Mouse (Mus musculus) heart, embryonic 12.5 days (tissue): ENCODE results near the gene Otx1. TPM values are rescaled to one million over a fixed set of nuclear protein-coding genes. Genes with fewer than 3 reads are reported as not detected.

ENCODE experiments used
- ATAC-seq: fragments of 200-750 bp; cut with Nextera tagmentation; 2 replicates; pipeline ENCODE4 v1.8.0; 2017; ENCODE audit warnings: moderate TSS enrichment, moderate library complexity; ENCODE audit not compliant: insufficient number of reproducible peaks, low FRiP score
- H3K27ac ChIP-seq: fragments of 300-500 bp; sonication (generic); 2 replicates; pipeline ENCODE4 v1.5.1; 2016; ENCODE audit warnings: mild to moderate bottlenecking, moderate library complexity; ENCODE audit not compliant: poor library complexity, severe bottlenecking
- H3K27me3 ChIP-seq: fragments of 300-500 bp; sonication (generic); replicated peaks from 2 replicates; pipeline ENCODE4 v1.6.1; 2016; ENCODE audit warnings: mild to moderate bottlenecking, moderate library complexity
- H3K36me3 ChIP-seq: fragments of 300-500 bp; sonication (generic); 2 replicates; pipeline ENCODE4 v1.6.1; 2016; ENCODE audit warnings: mild to moderate bottlenecking, moderate library complexity
- H3K4me1 ChIP-seq: fragments of 300-500 bp; sonication (generic); replicated peaks from 2 replicates; pipeline ENCODE4 v1.6.1; 2016; ENCODE audit warnings: mild to moderate bottlenecking
- H3K4me2 ChIP-seq: fragments of 300-500 bp; sonication (generic); 2 replicates; pipeline ENCODE4 v1.6.1; 2016; ENCODE audit warnings: mild to moderate bottlenecking, moderate library complexity
- H3K4me3 ChIP-seq: fragments of 300-500 bp; sonication (generic); 2 replicates; pipeline ENCODE4 v1.5.1; 2016; ENCODE audit warnings: mild to moderate bottlenecking
- H3K9ac ChIP-seq: fragments of 300-500 bp; sonication (generic); 2 replicates; pipeline ENCODE4 v1.6.1; 2016; ENCODE audit warnings: mild to moderate bottlenecking, moderate library complexity
- H3K9me3 ChIP-seq: fragments of 300-500 bp; sonication (generic); replicated peaks from 2 replicates; pipeline ENCODE4 v1.6.1; 2016; ENCODE audit warnings: mild to moderate bottlenecking, moderate library complexity
- WGBS: fragments of 180-500 bp; shearing (Covaris S2); methylation state at CpG from one replicate; pipeline ENCODE4 v1.1.7; 2016; 5-methylcytosine and 5-hydroxymethylcytosine counted together
- polyA plus RNA-seq: library from polyadenylated mRNA; unstranded; fragments of >200 nt; fragmentation: Nextera tagmentation; extraction: Ambion mirVana; gene quantifications from 2 replicates; pipeline ENCODE4 v1.2.1, GENCODE M21; 2016

Gene Otx1
- polyA plus RNA-seq, 1 experiment from 2014 or later = 0.28 TPM

GRCm38 (mm10) chr11:22007088-22007780, 4.5 kb upstream of the Otx1 start:
- no peak for ATAC-seq
- Histone ChIP-seq H3K9ac (no peak overlapping the region), H3K27me3 (peaks cover 41% of the 10 kb centered on the region), H3K4me2 (peak overlapping the region; percentile 69), H3K4me3 (peak overlapping the region; percentile 41; the same call in 1 of the 2 replicates), H3K9me3 (no peaks in the 10 kb centered on the region), H3K27ac (no peak overlapping the region), H3K4me1 (peaks cover 41% of the 10 kb centered on the region), H3K36me3 (no peaks in the 10 kb centered on the region)
- 15% methylated on average over 20 of the region's 20 CpGs for WGBS

- peaks cover 41% of the 10 kb centered on the region for H3K27me3 ChIP-seq
- no peak overlapping the region for H3K4me3 ChIP-seq
- ATAC-seq = no peak
- no peaks in the 10 kb centered on the region for H3K36me3 ChIP-seq
- 39% methylated on average over 12 of the region's 12 CpGs for WGBS
- no peak overlapping the region for H3K9ac ChIP-seq
- H3K9me3 ChIP-seq = no peaks in the 10 kb centered on the region
- H3K4me1 ChIP-seq = peaks cover 41% of the 10 kb centered on the region
- H3K27ac ChIP-seq = no peak overlapping the region
- 0 out of 2 replicates have a peak overlapping the region, but pooled peaks have one; percentile 69 for H3K4me2 ChIP-seq
These were observed 3.9 kb upstream of the Otx1 start for GRCm38 (mm10) chr11:22006471-22007087.

DNA sequence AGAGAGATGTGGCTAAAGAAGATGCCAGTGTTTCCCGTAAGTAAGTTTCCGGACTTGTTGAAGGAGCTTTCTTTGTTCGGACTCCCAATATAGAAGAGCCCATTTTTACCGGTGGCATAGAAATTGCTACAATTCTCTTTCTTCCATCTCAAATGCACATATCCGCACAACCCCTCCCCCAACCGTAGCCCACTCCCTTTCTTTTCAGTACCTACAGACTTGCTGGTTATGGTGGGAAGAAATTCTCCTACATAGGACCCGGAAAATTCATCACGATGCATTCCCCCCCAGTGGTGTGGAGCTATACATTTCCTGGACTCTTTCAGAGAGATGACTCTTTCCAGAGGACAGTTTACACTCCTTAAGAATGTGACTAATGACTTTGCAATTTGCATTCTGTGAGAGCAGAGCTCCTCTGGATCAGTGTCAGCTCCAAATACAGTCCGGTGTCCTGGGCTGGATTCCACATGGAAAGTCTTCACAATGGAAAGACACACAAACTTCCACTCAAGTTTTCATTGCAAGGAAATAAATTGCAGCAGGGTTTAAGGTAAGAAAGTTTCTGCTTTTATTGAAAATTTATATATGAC, 2.7 kb upstream of the Otx1 start:
- Histone ChIP-seq H3K9ac (no peak overlapping the region), H3K27ac (no peak overlapping the region), H3K4me2 (no peak overlapping the region), H3K4me1 (peaks cover 50% of the 10 kb centered on the region), H3K9me3 (no peaks in the 10 kb centered on the region), H3K4me3 (no peak overlapping the region), H3K27me3 (peaks cover 52% of the 10 kb centered on the region), H3K36me3 (no peaks in the 10 kb centered on the region)
- 20% methylated on average over 9 of the region's 9 CpGs for WGBS
- ATAC-seq = no peak

DNA sequence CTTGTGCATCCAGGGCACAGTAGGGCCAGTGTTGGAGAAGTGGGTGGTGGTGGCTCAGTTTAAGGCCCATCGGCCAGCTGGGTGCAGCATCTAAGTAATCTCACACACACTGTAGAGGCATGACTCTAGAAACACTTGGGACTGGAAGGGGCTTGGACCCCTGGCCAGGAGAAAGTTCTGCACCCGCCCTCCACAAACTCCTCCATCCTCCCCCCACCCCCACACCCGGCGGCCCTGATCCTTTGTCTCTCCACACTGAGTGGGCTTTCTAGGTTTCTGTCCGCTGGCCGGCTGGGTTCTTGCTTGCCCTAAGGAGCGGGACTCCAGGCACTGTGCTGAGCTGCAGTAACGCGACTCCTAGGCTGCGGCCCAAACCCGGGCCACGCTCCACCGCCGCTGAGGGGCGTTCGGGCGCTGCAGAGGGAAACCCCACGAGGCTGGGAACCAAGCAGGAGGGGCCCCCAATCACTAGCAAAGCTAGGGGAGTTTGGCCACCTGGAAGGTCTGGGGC, 1.7 kb upstream of the Otx1 start:
- WGBS = 2% methylated on average over 18 of the region's 18 CpGs
- ATAC-seq = peak; percentile 36; the same call in 1 of the 2 replicates
- H3K27ac ChIP-seq = no peak overlapping the region
- H3K4me1 ChIP-seq = peaks cover 51% of the 10 kb centered on the region
- H3K4me3 ChIP-seq = peak overlapping the region; percentile 27
- peaks cover 62% of the 10 kb centered on the region for H3K27me3 ChIP-seq
- 0 out of 2 replicates have a peak overlapping the region, but pooled peaks have one; percentile 1 for H3K9ac ChIP-seq
- no peaks in the 10 kb centered on the region for H3K9me3 ChIP-seq
- peak overlapping the region; percentile 93 for H3K4me2 ChIP-seq
- no peaks in the 10 kb centered on the region for H3K36me3 ChIP-seq

DNA sequence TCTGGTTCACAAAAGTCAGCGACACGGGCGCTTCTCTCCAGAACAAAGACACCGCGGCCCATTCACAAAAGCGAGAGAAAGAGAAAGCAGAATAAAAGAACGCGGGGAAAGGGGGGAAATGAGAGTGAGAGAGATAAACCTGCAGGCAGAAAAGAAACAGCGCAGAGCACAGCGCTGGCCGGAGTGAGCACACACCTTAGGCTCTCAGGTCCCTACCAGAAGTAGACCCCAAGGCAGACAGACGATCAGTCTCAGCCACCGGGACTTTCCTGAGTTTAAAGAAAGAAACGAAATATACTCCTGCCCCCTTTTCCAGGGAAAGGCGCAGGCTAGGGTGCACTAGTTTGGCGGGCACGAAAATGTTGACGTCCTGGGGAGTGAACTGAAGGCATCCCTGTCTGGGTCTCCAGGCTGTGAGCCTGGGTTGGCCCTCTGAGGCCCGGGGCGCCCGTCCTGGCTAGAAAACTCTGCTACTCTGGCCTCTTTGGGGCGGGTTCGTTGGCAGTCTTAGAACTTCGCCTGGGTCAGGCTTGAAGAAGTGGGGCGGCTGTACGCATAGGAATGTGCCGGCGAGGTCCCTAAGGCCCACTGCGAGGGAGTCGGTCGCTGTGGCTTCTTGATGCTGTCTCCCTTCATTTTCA, 764 bp upstream of the Otx1 start:
- Histone ChIP-seq H3K4me1 (peaks cover 51% of the 10 kb centered on the region), H3K4me2 (peak overlapping the region; percentile 93), H3K9me3 (no peaks in the 10 kb centered on the region), H3K9ac (no peak overlapping the region), H3K27me3 (peaks cover 70% of the 10 kb centered on the region), H3K36me3 (no peaks in the 10 kb centered on the region), H3K4me3 (peak overlapping the region; percentile 62), H3K27ac (no peak overlapping the region)
- ATAC-seq = no peak
- under 1% methylated on average over 31 of the region's 31 CpGs for WGBS

DNA sequence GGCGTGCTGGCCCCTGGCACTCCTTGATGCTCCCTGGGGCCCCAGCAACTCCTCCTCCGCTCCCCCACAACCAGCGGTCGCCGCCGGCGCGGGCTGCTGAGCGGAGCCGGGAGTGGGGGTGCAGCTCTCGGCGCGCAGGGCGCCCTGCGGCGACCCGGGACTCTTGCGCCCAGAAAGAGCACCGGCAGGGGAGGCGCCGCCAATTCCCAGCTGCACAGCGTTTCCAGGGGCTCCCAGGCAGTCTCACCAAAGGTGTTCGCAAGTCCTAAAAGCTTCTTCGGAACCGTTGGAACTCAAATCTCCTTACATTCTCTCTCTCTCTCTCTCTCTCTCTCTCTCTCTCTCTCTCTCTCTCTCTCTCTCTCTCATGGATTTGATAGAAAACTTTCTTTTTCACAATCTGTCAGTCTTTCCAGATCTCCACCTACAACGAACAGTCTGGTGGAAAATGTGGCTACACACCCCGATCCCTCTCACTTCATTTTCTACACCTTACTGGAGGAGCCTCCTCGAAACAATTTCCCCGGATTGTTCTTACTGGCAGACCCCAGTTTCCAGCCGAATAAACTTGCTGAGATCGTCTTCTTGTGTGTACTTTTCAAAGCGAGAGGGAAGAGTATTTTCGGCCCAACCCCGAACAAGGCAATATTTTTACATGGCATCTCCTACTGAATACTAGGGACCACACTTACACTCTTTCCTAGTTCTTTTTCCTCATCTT, 475 bp downstream of the Otx1 start:
- Histone ChIP-seq H3K9me3 (no peaks in the 10 kb centered on the region), H3K27me3 (peaks cover 76% of the 10 kb centered on the region), H3K36me3 (no peaks in the 10 kb centered on the region), H3K27ac (no peak overlapping the region), H3K4me2 (peak overlapping the region; percentile 93), H3K4me3 (peak overlapping the region; percentile 62), H3K9ac (peak overlapping the region; percentile 67), H3K4me1 (peaks cover 48% of the 10 kb centered on the region)
- WGBS = under 1% methylated on average over 34 of the region's 34 CpGs
- ATAC-seq = no peak

- Histone ChIP-seq H3K4me3 (peak overlapping the region; percentile 62), H3K9me3 (no peaks in the 10 kb centered on the region), H3K27me3 (peaks cover 76% of the 10 kb centered on the region), H3K36me3 (no peaks in the 10 kb centered on the region), H3K9ac (peak overlapping the region; percentile 67), H3K4me2 (peak overlapping the region; percentile 93), H3K27ac (no peak overlapping the region), H3K4me1 (peaks cover 49% of the 10 kb centered on the region)
- WGBS = under 1% methylated on average over 52 of the region's 59 CpGs
- ATAC-seq = peak; percentile 83
These were observed 1.2 kb downstream of the Otx1 start for GRCm38 (mm10) chr11:22001321-22002061.

DNA sequence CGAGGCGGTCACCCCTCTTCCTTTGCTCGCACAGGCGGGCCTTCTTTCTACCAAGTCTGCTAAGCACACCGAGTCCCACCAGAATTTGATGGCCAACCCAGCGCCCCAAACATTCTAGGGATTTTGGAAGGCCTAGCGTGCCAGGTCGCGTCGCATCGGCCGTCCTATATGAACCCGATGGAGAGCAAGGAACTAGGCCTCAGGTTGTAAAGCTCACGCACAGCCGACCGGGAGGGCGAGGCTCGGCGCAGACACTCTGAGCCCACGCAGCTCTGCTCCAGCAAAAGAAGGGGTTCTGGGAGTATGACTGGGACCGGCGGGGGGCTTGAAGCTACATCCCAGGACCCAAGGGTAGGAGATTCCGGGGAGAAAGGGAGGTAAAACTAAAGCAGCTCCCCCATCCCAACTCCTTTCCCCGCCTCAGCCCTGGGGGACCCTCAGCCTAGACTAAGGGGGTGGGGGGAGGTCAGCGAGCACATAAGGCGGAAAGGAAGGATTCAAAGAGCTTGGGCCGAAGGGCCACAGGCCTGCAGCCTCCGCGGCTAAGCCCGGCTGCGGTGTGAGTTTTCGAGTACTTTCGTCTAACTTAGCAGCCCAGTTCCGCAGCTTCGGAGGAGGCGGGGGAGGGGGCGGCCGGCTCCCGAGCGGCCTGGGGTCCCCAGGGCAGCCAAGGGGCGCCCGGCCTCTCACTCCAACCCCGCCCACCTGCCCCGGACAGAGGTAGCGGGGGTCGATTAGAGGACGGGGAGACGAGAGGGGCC, 2.2 kb downstream of the Otx1 start:
- peak overlapping the region; percentile 93 for H3K4me2 ChIP-seq
- H3K27ac ChIP-seq = no peak overlapping the region
- H3K4me1 ChIP-seq = peaks cover 59% of the 10 kb centered on the region
- peak overlapping the region; percentile 47 for H3K9ac ChIP-seq
- H3K36me3 ChIP-seq = no peaks in the 10 kb centered on the region
- no peak for ATAC-seq
- H3K4me3 ChIP-seq = peak overlapping the region; percentile 62
- 4% methylated on average over 48 of the region's 48 CpGs for WGBS
- H3K27me3 ChIP-seq = peaks cover 78% of the 10 kb centered on the region
- no peaks in the 10 kb centered on the region for H3K9me3 ChIP-seq

- ATAC-seq = no peak
- WGBS = 13% methylated on average over 31 of the region's 31 CpGs
- Histone ChIP-seq H3K9me3 (no peaks in the 10 kb centered on the region), H3K4me3 (peak overlapping the region; percentile 62; the same call in 1 of the 2 replicates), H3K27me3 (peaks cover 73% of the 10 kb centered on the region), H3K4me2 (peak overlapping the region; percentile 93; the same call in 1 of the 2 replicates), H3K4me1 (peaks cover 59% of the 10 kb centered on the region), H3K36me3 (no peaks in the 10 kb centered on the region), H3K9ac (no peak overlapping the region), H3K27ac (no peak overlapping the region)
These were observed 3.0 kb downstream of the Otx1 start for GRCm38 (mm10) chr11:21999396-22000315.
